Mouse (Mus musculus) midbrain, embryonic 13.5 days (tissue): Measurements from ENCODE around the gene Ppip5k2. TPM values are rescaled to one million over a fixed set of nuclear protein-coding genes. Genes with fewer than 3 reads are reported as not detected.
"Not testable (repeated sequence)": the region's sequence is repeated elsewhere in the genome, so short reads cannot be mapped to it uniquely, and the experiment has no call there.

Experiments used
- ATAC-seq: fragments of 200-750 bp; cut with Nextera tagmentation; 2 replicates; pipeline ENCODE4 v1.8.0; 2017; ENCODE audit warnings: mild to moderate bottlenecking, moderate TSS enrichment, moderate library complexity
- H3K27ac ChIP-seq: fragments of 300-500 bp; sonication (generic); 2 replicates; pipeline ENCODE4 v1.5.1; 2015; ENCODE audit warnings: inconsistent platforms, mild to moderate bottlenecking, moderate library complexity
- H3K27me3 ChIP-seq: fragments of 300-500 bp; sonication (generic); 2 replicates; pipeline ENCODE4 v1.6.1; 2015; ENCODE audit warnings: mild to moderate bottlenecking, inconsistent platforms
- H3K36me3 ChIP-seq: fragments of 300-500 bp; sonication (generic); 2 replicates; pipeline ENCODE4 v1.6.1; 2015; ENCODE audit warnings: mild to moderate bottlenecking, inconsistent platforms
- H3K4me1 ChIP-seq: fragments of 300-500 bp; sonication (generic); replicated peaks from 2 replicates; pipeline ENCODE4 v1.6.1; 2015; ENCODE audit warnings: inconsistent platforms
- H3K4me2 ChIP-seq: fragments of 300-500 bp; sonication (generic); replicated peaks from 2 replicates; pipeline ENCODE4 v1.6.1; 2015; ENCODE audit warnings: moderate library complexity, mild to moderate bottlenecking, inconsistent platforms
- H3K4me3 ChIP-seq: fragments of 300-500 bp; sonication (generic); replicated peaks from 2 replicates; pipeline ENCODE4 v1.5.1; 2015; ENCODE audit warnings: mild to moderate bottlenecking, inconsistent platforms
- H3K9ac ChIP-seq: fragments of 300-500 bp; sonication (generic); replicated peaks from 2 replicates; pipeline ENCODE4 v1.6.1; 2015; ENCODE audit warnings: mild to moderate bottlenecking, inconsistent platforms
- H3K9me3 ChIP-seq: fragments of 300-500 bp; sonication (generic); 2 replicates; pipeline ENCODE4 v1.6.1; 2016; ENCODE audit warnings: mild to moderate bottlenecking, inconsistent platforms
- WGBS: fragments of 180-500 bp; shearing (Covaris S2); methylation state at CpG from one replicate; pipeline ENCODE4 v1.1.7; 2015; 5-methylcytosine and 5-hydroxymethylcytosine counted together
- polyA plus RNA-seq: library from polyadenylated mRNA; unstranded; fragments of >200 nt; fragmentation: Nextera tagmentation; extraction: Ambion mirVana; gene quantifications from 2 replicates; pipeline ENCODE4 v1.2.1, GENCODE M21; 2015

The Ppip5k2 gene
- polyA plus RNA-seq, 1 experiment from 2014 or later = 63.7 TPM

GRCm38 (mm10) chr1:97773973-97774372 lies 3.8 kb upstream of the Ppip5k2 start:
- Histone ChIP-seq H3K4me1 (peaks cover 4% of the 10 kb centered on the region), H3K36me3 (no peaks in the 10 kb centered on the region), H3K9me3 (no peaks in the 10 kb centered on the region), H3K4me2 (no peak overlapping the region), H3K9ac (no peak overlapping the region), H3K27ac (no peak overlapping the region), H3K27me3 (no peaks in the 10 kb centered on the region), H3K4me3 (no peak overlapping the region)
- whole genome bisulfite sequencing = 95% methylated on average over 2 of the region's 2 CpGs
- ATAC-seq = no peak

- Histone ChIP-seq H3K27ac (no peak overlapping the region), H3K9ac (no peak overlapping the region), H3K4me1 (peaks cover 10% of the 10 kb centered on the region), H3K4me2 (no peak overlapping the region), H3K4me3 (no peak overlapping the region), H3K9me3 (no peaks in the 10 kb centered on the region), H3K36me3 (no peaks in the 10 kb centered on the region), H3K27me3 (no peaks in the 10 kb centered on the region)
- ATAC-seq = no peak
- WGBS = 92% methylated on average over 5 of the region's 6 CpGs
These were observed 3.2 kb upstream of the Ppip5k2 start for GRCm38 (mm10) chr1:97773362-97773761.

- H3K4me1 ChIP-seq = peaks cover 25% of the 10 kb centered on the region
- no peak overlapping the region for H3K4me2 ChIP-seq
- H3K36me3 ChIP-seq = no peaks in the 10 kb centered on the region
- 89% methylated on average over 5 of the region's 5 CpGs for WGBS
- H3K9me3 ChIP-seq = no peaks in the 10 kb centered on the region
- no peak overlapping the region for H3K27ac ChIP-seq
- no peak overlapping the region for H3K4me3 ChIP-seq
- no peak overlapping the region for H3K9ac ChIP-seq
- ATAC-seq = no peak
- H3K27me3 ChIP-seq = no peaks in the 10 kb centered on the region
These were observed 1.5 kb upstream of the Ppip5k2 start for GRCm38 (mm10) chr1:97771727-97772126.

- Histone ChIP-seq H3K27ac (no peak overlapping the region), H3K36me3 (no peaks in the 10 kb centered on the region), H3K9me3 (no peaks in the 10 kb centered on the region), H3K4me2 (peak overlapping the region; percentile 31), H3K4me3 (0 out of 2 replicates have a peak overlapping the region, but pooled peaks have one; percentile 6), H3K9ac (peak overlapping the region; percentile 29; the same call in 1 of the 2 replicates), H3K4me1 (peaks cover 25% of the 10 kb centered on the region), H3K27me3 (no peaks in the 10 kb centered on the region)
- no peak for ATAC-seq
- WGBS = 66% methylated on average over 7 of the region's 7 CpGs
These were observed 907 bp upstream of the Ppip5k2 start for GRCm38 (mm10) chr1:97771118-97771517.

- H3K4me2 ChIP-seq = peak overlapping the region; percentile 69
- peaks cover 30% of the 10 kb centered on the region for H3K4me1 ChIP-seq
- no peaks in the 10 kb centered on the region for H3K27me3 ChIP-seq
- peak overlapping the region; percentile 91 for H3K9ac ChIP-seq
- peak overlapping the region; percentile 94 for H3K4me3 ChIP-seq
- under 1% methylated on average over 40 of the region's 40 CpGs for WGBS
- peak; percentile 78 for ATAC-seq
- no peaks in the 10 kb centered on the region for H3K9me3 ChIP-seq
- peak overlapping the region; percentile 90 for H3K27ac ChIP-seq
- H3K36me3 ChIP-seq = no peaks in the 10 kb centered on the region
These were observed 812 bp downstream of the Ppip5k2 start for GRCm38 (mm10) chr1:97769294-97769903.

- H3K4me3 ChIP-seq = peak overlapping the region; percentile 94
- H3K4me1 ChIP-seq = peaks cover 30% of the 10 kb centered on the region
- WGBS = 17% methylated on average over 7 of the region's 7 CpGs
- H3K36me3 ChIP-seq = no peaks in the 10 kb centered on the region
- no peak for ATAC-seq
- peak overlapping the region; percentile 90; the same call in 1 of the 2 replicates for H3K27ac ChIP-seq
- H3K4me2 ChIP-seq = peak overlapping the region; percentile 69
- H3K27me3 ChIP-seq = no peaks in the 10 kb centered on the region
- H3K9me3 ChIP-seq = no peaks in the 10 kb centered on the region
- peak overlapping the region; percentile 91 for H3K9ac ChIP-seq
These were observed 1.3 kb downstream of the Ppip5k2 start for GRCm38 (mm10) chr1:97768906-97769293.

GRCm38 (mm10) chr1:97768089-97768488 lies 2.1 kb downstream of the Ppip5k2 start:
- Histone ChIP-seq H3K27ac (no peak overlapping the region), H3K4me2 (peak overlapping the region; percentile 69), H3K9me3 (no peaks in the 10 kb centered on the region), H3K4me3 (peak overlapping the region; percentile 94), H3K36me3 (no peaks in the 10 kb centered on the region), H3K4me1 (peaks cover 30% of the 10 kb centered on the region), H3K9ac (peak overlapping the region; percentile 91; the same call in 1 of the 2 replicates), H3K27me3 (no peaks in the 10 kb centered on the region)
- ATAC-seq = no peak
- WGBS = 84% methylated on average over 2 of the region's 2 CpGs

- peaks cover 26% of the 10 kb centered on the region for H3K4me1 ChIP-seq
- H3K36me3 ChIP-seq, H3K4me3 ChIP-seq, H3K9ac ChIP-seq, H3K9me3 ChIP-seq, ATAC-seq, H3K27me3 ChIP-seq, H3K27ac ChIP-seq, H3K4me2 ChIP-seq: not testable (repeated sequence)
- WGBS = 90% methylated on average over 4 of the region's 4 CpGs
These were observed 4.5 kb downstream of the Ppip5k2 start for GRCm38 (mm10) chr1:97765712-97766111.

- no peak overlapping the region for H3K4me3 ChIP-seq
- 85% methylated on average over 6 of the region's 6 CpGs for WGBS
- H3K27ac ChIP-seq = no peak overlapping the region
- H3K4me1 ChIP-seq = peaks cover 8% of the 10 kb centered on the region
- ATAC-seq = no peak
- H3K27me3 ChIP-seq = no peaks in the 10 kb centered on the region
- no peak overlapping the region for H3K9ac ChIP-seq
- H3K9me3 ChIP-seq = no peaks in the 10 kb centered on the region
- no peak overlapping the region for H3K4me2 ChIP-seq
- H3K36me3 ChIP-seq = 0 out of 2 replicates have a peak, but pooled peaks cover 4% of the 10 kb centered on the region
These were observed 8.7 kb downstream of the Ppip5k2 start for GRCm38 (mm10) chr1:97761477-97761876.

GRCm38 (mm10) chr1:97760598-97760997 lies 9.6 kb downstream of the Ppip5k2 start:
- Histone ChIP-seq H3K9ac (no peak overlapping the region), H3K27ac (no peak overlapping the region), H3K4me1 (peaks cover 3% of the 10 kb centered on the region; the same call in 1 of the 2 replicates), H3K36me3 (peaks cover 6% of the 10 kb centered on the region), H3K4me3 (no peak overlapping the region), H3K4me2 (no peak overlapping the region), H3K27me3 (no peaks in the 10 kb centered on the region), H3K9me3 (no peaks in the 10 kb centered on the region)
- WGBS = 87% methylated on average over 7 of the region's 7 CpGs
- ATAC-seq = no peak

GRCm38 (mm10) chr1:97759841-97760240 lies 10.4 kb downstream of the Ppip5k2 start:
- no peak overlapping the region for H3K9ac ChIP-seq
- peaks cover 13% of the 10 kb centered on the region for H3K36me3 ChIP-seq
- no peak for ATAC-seq

GRCm38 (mm10) chr1:97754392-97754791 lies 15.8 kb downstream of the Ppip5k2 start:
- H3K4me3 ChIP-seq = no peak overlapping the region
- WGBS = 80% methylated on average over 4 of the region's 4 CpGs
- no peak overlapping the region for H3K9ac ChIP-seq
- H3K4me1 ChIP-seq = no peaks in the 10 kb centered on the region
- no peaks in the 10 kb centered on the region for H3K9me3 ChIP-seq
- H3K27ac ChIP-seq = no peak overlapping the region
- ATAC-seq = no peak
- H3K4me2 ChIP-seq = no peak overlapping the region
- H3K36me3 ChIP-seq = peaks cover 41% of the 10 kb centered on the region
- H3K27me3 ChIP-seq = no peaks in the 10 kb centered on the region

More at GRCm38 (mm10) chr1:97759841-97760240, 10.4 kb downstream of the Ppip5k2 start:
- Histone ChIP-seq H3K4me1 (peaks cover 3% of the 10 kb centered on the region; the same call in 1 of the 2 replicates), H3K9me3 (no peaks in the 10 kb centered on the region), H3K4me3 (no peak overlapping the region), H3K27ac (no peak overlapping the region), H3K4me2 (no peak overlapping the region), H3K27me3 (no peaks in the 10 kb centered on the region)

GRCm38 (mm10) chr1:97753216-97753615 lies 17.0 kb downstream of the Ppip5k2 start:
- Histone ChIP-seq H3K9ac (no peak overlapping the region), H3K4me1 (no peaks in the 10 kb centered on the region), H3K4me2 (no peak overlapping the region), H3K27me3 (no peaks in the 10 kb centered on the region), H3K27ac (no peak overlapping the region), H3K9me3 (no peaks in the 10 kb centered on the region), H3K4me3 (no peak overlapping the region), H3K36me3 (peaks cover 49% of the 10 kb centered on the region)
- no peak for ATAC-seq
